Mouse (Mus musculus) lung, postnatal 0 days (tissue): Measurements from ENCODE around the gene Cpsf7.

Experiments
- CTCF ChIP-seq: IDR thresholded peaks from 2 replicates; pipeline ENCODE4 v1.5.1; 2016; ENCODE audit warnings: antibody characterized with exemption, mild to moderate bottlenecking
- EP300 ChIP-seq: IDR thresholded peaks from 2 replicates; pipeline ENCODE4 v1.6.1; 2016; ENCODE audit warnings: antibody characterized with exemption, mild to moderate bottlenecking, control low read depth

GRCm38 (mm10) chr19:10562351-10562750 lies 37.3 kb downstream of the Cpsf7 start:
- TF ChIP-seq EP300 (no peak), CTCF (no peak)
